Mouse (Mus musculus) MEL (cell line): ENCODE results near the gene Cdk17. TPM values are rescaled to one million over a fixed set of nuclear protein-coding genes. Genes with fewer than 3 reads are reported as not detected.

Experiments
- DNase-seq: peaks from one replicate; pipeline ENCODE4 v3.0.0; 2011; ENCODE audit warnings: low read depth, low spot score
- H3K27ac ChIP-seq: 2 replicates; pipeline ENCODE4 v1.5.1; 2012; ENCODE audit warnings: low read depth, mild to moderate bottlenecking, control low read depth, low read length, moderate library complexity; ENCODE audit not compliant: control insufficient read depth
- H3K27me3 ChIP-seq, 2 experiments: fragments of 150-350 bp in 1 of 2; sonication (generic) in 1 of 2; 2 replicates each; pipeline ENCODE4 v1.6.1; 2012; ENCODE audit warnings: low read length in 2 of 2, mild to moderate bottlenecking in 2 of 2, improper control_type of control experiment in 1 of 2, moderate library complexity in 1 of 2; ENCODE audit not compliant: insufficient read depth in 2 of 2, control insufficient read depth in 1 of 2
- H3K36me3 ChIP-seq, 2 experiments: 2 replicates each; pipeline ENCODE4 v1.6.1; 2012 to 2014; ENCODE audit warnings: low read length in 2 of 2, improper control_type of control experiment in 1 of 2, inconsistent platforms in 1 of 2, mild to moderate bottlenecking in 1 of 2; ENCODE audit not compliant: insufficient read depth in 2 of 2, control insufficient read depth in 1 of 2
- H3K4me1 ChIP-seq, 2 experiments: fragments of 150-350 bp in 1 of 2; sonication (generic) in 1 of 2; 2 replicates each; pipeline ENCODE4 v1.6.1; 2012; ENCODE audit warnings: low read length in 2 of 2, improper control_type of control experiment in 1 of 2, mild to moderate bottlenecking in 1 of 2; ENCODE audit not compliant: insufficient read depth in 2 of 2, control insufficient read depth in 1 of 2
- H3K4me3 ChIP-seq, 2 experiments: fragments of 150-350 bp in 1 of 2; sonication (generic) in 1 of 2; 2 replicates each; pipeline ENCODE4 v1.5.1; 2012; ENCODE audit warnings: low read depth in 2 of 2, low read length in 2 of 2, mild to moderate bottlenecking in 2 of 2, moderate library complexity in 2 of 2, control low read depth in 1 of 2, improper control_type of control experiment in 1 of 2; ENCODE audit not compliant: control insufficient read depth in 1 of 2, insufficient read depth in 1 of 2
- H3K79me2 ChIP-seq: 2 replicates; pipeline ENCODE4 v1.6.1; 2012; ENCODE audit warnings: mild to moderate bottlenecking, low read length, moderate library complexity; ENCODE audit not compliant: control insufficient read depth, poor library complexity, insufficient read depth
- H3K9ac ChIP-seq: 2 replicates; pipeline ENCODE4 v1.6.1; 2012; ENCODE audit warnings: low read depth, mild to moderate bottlenecking, control low read depth, low read length, moderate library complexity; ENCODE audit not compliant: control insufficient read depth, poor library complexity, severe bottlenecking
- H3K9me3 ChIP-seq: fragments of 150-350 bp; sonication (generic); replicated peaks from 2 replicates; pipeline ENCODE4 v1.6.1; 2012; ENCODE audit warnings: mild to moderate bottlenecking, low read length, improper control_type of control experiment, moderate library complexity; ENCODE audit not compliant: insufficient read depth
- BHLHE40 ChIP-seq: IDR thresholded peaks from 2 replicates; pipeline ENCODE4 v1.6.1; 2012; ENCODE audit warnings: low read depth, mild to moderate bottlenecking, inconsistent platforms, low read length, improper control_type of control experiment, borderline replicate concordance
- CHD1 ChIP-seq: IDR thresholded peaks from 2 replicates; pipeline ENCODE4 v1.6.1; 2012; ENCODE audit warnings: low read depth, mild to moderate bottlenecking, inconsistent platforms, low read length, improper control_type of control experiment
- ELF1 ChIP-seq: IDR thresholded peaks from 2 replicates; pipeline ENCODE4 v1.6.1; 2014; ENCODE audit warnings: low read depth, mild to moderate bottlenecking, inconsistent platforms, low read length, improper control_type of control experiment, moderate library complexity
- EP300 ChIP-seq, 2 experiments: IDR thresholded peaks; 2 replicates each; pipeline ENCODE4 v1.6.1; 2011; ENCODE audit warnings: improper control_type of control experiment in 2 of 2, low read length in 2 of 2, low read depth in 1 of 2, mild to moderate bottlenecking in 1 of 2
- ETS1 ChIP-seq: IDR thresholded peaks from 2 replicates; pipeline ENCODE4 v1.6.1; 2012; ENCODE audit warnings: low read depth, mild to moderate bottlenecking, inconsistent platforms, low read length, improper control_type of control experiment, moderate library complexity
- GABPA ChIP-seq: IDR thresholded peaks from 2 replicates; pipeline ENCODE4 v1.6.1; 2012; ENCODE audit warnings: low read depth, mild to moderate bottlenecking, inconsistent platforms, low read length, improper control_type of control experiment, moderate library complexity
- GATA1 ChIP-seq: IDR thresholded peaks from 2 replicates; pipeline ENCODE4 v1.6.1; 2011; ENCODE audit warnings: low read depth, low read length, improper control_type of control experiment
- HCFC1 ChIP-seq: IDR thresholded peaks from 2 replicates; pipeline ENCODE4 v1.6.1; 2012; ENCODE audit warnings: low read depth, mild to moderate bottlenecking, inconsistent platforms, low read length, improper control_type of control experiment, moderate library complexity
- KAT2A ChIP-seq: conservative IDR thresholded peaks from 2 replicates; pipeline ENCODE4 v1.6.1; 2012; ENCODE audit warnings: low read depth, low read length, improper control_type of control experiment, inconsistent platforms
- MAFK ChIP-seq: IDR thresholded peaks from 2 replicates; pipeline ENCODE4 v1.6.1; 2011; ENCODE audit warnings: low read depth, mild to moderate bottlenecking, low read length, improper control_type of control experiment, borderline replicate concordance
- MAX ChIP-seq: IDR thresholded peaks from 2 replicates; pipeline ENCODE4 v1.6.1; 2011; ENCODE audit warnings: low read length, improper control_type of control experiment
- MAZ ChIP-seq: IDR thresholded peaks from 2 replicates; pipeline ENCODE4 v1.6.1; 2012; ENCODE audit warnings: low read depth, mild to moderate bottlenecking, inconsistent platforms, low read length, improper control_type of control experiment
- MEF2A ChIP-seq: IDR thresholded peaks from 2 replicates; pipeline ENCODE4 v1.6.1; 2014; ENCODE audit warnings: low read depth, mild to moderate bottlenecking, inconsistent platforms, low read length, improper control_type of control experiment; ENCODE audit not compliant: poor library complexity, insufficient replicate concordance, severe bottlenecking; ENCODE audit errors: extremely low read depth
- MXI1 ChIP-seq: IDR thresholded peaks from 2 replicates; pipeline ENCODE4 v1.6.1; 2011; ENCODE audit warnings: mild to moderate bottlenecking, low read depth, low read length, improper control_type of control experiment
- MYB ChIP-seq: IDR thresholded peaks from 2 replicates; pipeline ENCODE4 v1.6.1; 2011; ENCODE audit warnings: mild to moderate bottlenecking, low read depth, low read length, improper control_type of control experiment
- MYC ChIP-seq: IDR thresholded peaks from 2 replicates; pipeline ENCODE4 v1.6.1; 2011; ENCODE audit warnings: low read depth, mild to moderate bottlenecking, low read length, improper control_type of control experiment, moderate library complexity
- NELFE ChIP-seq: IDR thresholded peaks from 2 replicates; pipeline ENCODE4 v1.6.1; 2011; ENCODE audit warnings: low read depth, low read length, improper control_type of control experiment
- POLR2A ChIP-seq, 2 experiments: IDR thresholded peaks; 2 replicates each; pipeline ENCODE4 v1.6.1; 2011 to 2012; ENCODE audit warnings: low read length in 2 of 2, mild to moderate bottlenecking in 2 of 2, control low read depth in 1 of 2, improper control_type of control experiment in 1 of 2, low read depth in 1 of 2, moderate library complexity in 1 of 2; ENCODE audit not compliant: control insufficient read depth in 1 of 2, insufficient read depth in 1 of 2, poor library complexity in 1 of 2
- POLR2AphosphoS2 ChIP-seq: IDR thresholded peaks from 2 replicates; pipeline ENCODE4 v1.6.1; 2011; ENCODE audit warnings: low read length, improper control_type of control experiment
- POLR2AphosphoS5 ChIP-seq: IDR thresholded peaks from 2 replicates; pipeline ENCODE4 v1.6.1; 2012; ENCODE audit warnings: low read depth, borderline replicate concordance, mild to moderate bottlenecking, inconsistent platforms, low read length, moderate library complexity, mixed read lengths
- RAD21 ChIP-seq: IDR thresholded peaks from 2 replicates; pipeline ENCODE4 v1.6.1; 2011; ENCODE audit warnings: mild to moderate bottlenecking, low read depth, low read length, improper control_type of control experiment
- RCOR1 ChIP-seq: IDR thresholded peaks from 2 replicates; pipeline ENCODE4 v1.6.1; 2012; ENCODE audit warnings: low read depth, mild to moderate bottlenecking, inconsistent platforms, low read length, improper control_type of control experiment
- SIN3A ChIP-seq: IDR thresholded peaks from 2 replicates; pipeline ENCODE4 v1.6.1; 2012; ENCODE audit warnings: low read length, improper control_type of control experiment, inconsistent platforms
- SMC3 ChIP-seq: IDR thresholded peaks from 2 replicates; pipeline ENCODE4 v1.6.1; 2011; ENCODE audit warnings: low read depth, low read length, improper control_type of control experiment
- TAL1 ChIP-seq: IDR thresholded peaks from 2 replicates; pipeline ENCODE4 v1.6.1; 2012; ENCODE audit warnings: mild to moderate bottlenecking, inconsistent platforms, low read length, moderate library complexity, mixed read lengths
- TBP ChIP-seq: IDR thresholded peaks from 2 replicates; pipeline ENCODE4 v1.8.0; 2011; ENCODE audit warnings: low read depth, low read length, improper control_type of control experiment
- TCF12 ChIP-seq: IDR thresholded peaks from 2 replicates; pipeline ENCODE4 v1.6.1; 2014; ENCODE audit warnings: low read depth, mild to moderate bottlenecking, inconsistent platforms, low read length, improper control_type of control experiment, moderate library complexity
- UBTF ChIP-seq: IDR thresholded peaks from 2 replicates; pipeline ENCODE4 v1.6.1; 2012; ENCODE audit warnings: low read depth, mild to moderate bottlenecking, inconsistent platforms, low read length, improper control_type of control experiment, moderate library complexity, borderline replicate concordance; ENCODE audit not compliant: insufficient read depth
- USF1 ChIP-seq: IDR thresholded peaks from 2 replicates; pipeline ENCODE4 v1.6.1; 2014; ENCODE audit warnings: low read depth, mild to moderate bottlenecking, inconsistent platforms, low read length, improper control_type of control experiment, moderate library complexity
- USF2 ChIP-seq, 2 experiments: IDR thresholded peaks; 2 replicates each; pipeline ENCODE4 v1.6.1; 2011 to 2012; ENCODE audit warnings: improper control_type of control experiment in 2 of 2, low read length in 2 of 2, borderline replicate concordance in 1 of 2, inconsistent platforms in 1 of 2, low read depth in 1 of 2, mild to moderate bottlenecking in 1 of 2; ENCODE audit not compliant: insufficient read depth in 1 of 2
- ZC3H11A ChIP-seq: IDR thresholded peaks from 2 replicates; pipeline ENCODE4 v1.6.1; 2012; ENCODE audit warnings: low read depth, mild to moderate bottlenecking, inconsistent platforms, low read length, improper control_type of control experiment
- ZKSCAN1 ChIP-seq: IDR thresholded peaks from 2 replicates; pipeline ENCODE4 v1.6.1; 2012; ENCODE audit warnings: low read depth, mild to moderate bottlenecking, inconsistent platforms, low read length, improper control_type of control experiment, moderate library complexity
- ZMIZ1 ChIP-seq: IDR thresholded peaks from 2 replicates; pipeline ENCODE4 v1.6.1; 2012; ENCODE audit warnings: low read depth, mild to moderate bottlenecking, inconsistent platforms, low read length, improper control_type of control experiment, moderate library complexity
- polyA plus RNA-seq, 2 experiments: library from polyadenylated mRNA; stranded (reverse) in 1 of 2; unstranded in 1 of 2; fragments of >175 nt in 1 of 2; fragments of >200 nt in 1 of 2; gene quantifications; 2 replicates each; pipeline versions ENCODE4 v1.2.1 to v1.2.4; 2012; ENCODE audit warnings: low replicate concordance in 2 of 2, low read depth in 1 of 2; ENCODE audit not compliant: insufficient read length in 2 of 2, insufficient read depth in 1 of 2, missing spikeins in 1 of 2
- total RNA-seq: library from RNA; depleted of rRNA; stranded (reverse); fragments of 300-350 nt; gene quantifications from 2 replicates; pipeline ENCODE4 v1.2.3, GENCODE M21; 2012

The Cdk17 gene
- total and polyA plus RNA-seq, 3 experiments = 25.6 to 155 (median 32.9) TPM

GRCm38 (mm10) chr10:93228401-93229007 lies 67.8 kb downstream of the Cdk17 start:
- H3K36me3 ChIP-seq = peaks cover 33 to 47% of the 10 kb centered on the region in 2 experiments
- no peaks in the 10 kb centered on the region for H3K9me3 ChIP-seq
- H3K27ac ChIP-seq = peak overlapping the region; percentile 91
- peak overlapping the region; percentile 20 to 28 for H3K4me3 ChIP-seq
- peak; percentile 96 for DNase-seq
- H3K27me3 ChIP-seq = no peaks in the 10 kb centered on the region
- TF ChIP-seq TAL1 (peak; percentile 76), TCF12 (peak; percentile 93), MAZ (no peak), MEF2A (no peak), HCFC1 (0 out of 2 replicates have a peak, but pooled peaks have one; percentile 35), GABPA (no peak), POLR2A (IDR thresholded peaks at IDR 0.05; ENCODE audit: control insufficient read depth in 1 of 2, insufficient read depth in 1 of 2, low read depth in 1 of 2, low read length in 2 of 2, poor library complexity in 1 of 2) (no peak), MYC (peak; percentile 86), UBTF (no peak), POLR2AphosphoS5 (no peak), SIN3A (peak; percentile 88), ZKSCAN1 (no peak), NELFE (no peak), RAD21 (no peak), ZMIZ1 (no peak), ETS1 (peak; percentile 95), USF1 (no peak), CHD1 (no peak), BHLHE40 (peak; percentile 63; the same call in 1 of the 2 replicates), TBP (0 out of 2 replicates have a peak, but pooled peaks have one; percentile 40), MXI1 (peak; percentile 80), MYB (0 out of 2 replicates have a peak, but pooled peaks have one; percentile 42), KAT2A (no peak), RCOR1 (peak; percentile 92), USF2 (IDR thresholded peaks at IDR 0.05; ENCODE audit: borderline replicate concordance in 1 of 2, insufficient read depth in 1 of 2, low read depth in 1 of 2, low read length in 2 of 2) (no peak), ZC3H11A (no peak), POLR2AphosphoS2 (no peak), ELF1 (0 out of 2 replicates have a peak, but pooled peaks have one; percentile 18), MAFK (peak; percentile 84), MAX (peak; percentile 84), EP300 (IDR thresholded peaks at IDR 0.05; ENCODE audit: low read depth in 1 of 2, low read length in 2 of 2) (peak; percentile 92), GATA1 (peak; percentile 88), SMC3 (no peak)
- H3K79me2 ChIP-seq = 0 out of 2 replicates have a peak, but pooled peaks cover 4% of the 10 kb centered on the region
- peak overlapping the region; percentile 48 for H3K9ac ChIP-seq
- peaks cover 28 to 30% of the 10 kb centered on the region in 2 experiments for H3K4me1 ChIP-seq
